Mouse (Mus musculus): Measurements from ENCODE around the gene Kirrel3.

DNA sequence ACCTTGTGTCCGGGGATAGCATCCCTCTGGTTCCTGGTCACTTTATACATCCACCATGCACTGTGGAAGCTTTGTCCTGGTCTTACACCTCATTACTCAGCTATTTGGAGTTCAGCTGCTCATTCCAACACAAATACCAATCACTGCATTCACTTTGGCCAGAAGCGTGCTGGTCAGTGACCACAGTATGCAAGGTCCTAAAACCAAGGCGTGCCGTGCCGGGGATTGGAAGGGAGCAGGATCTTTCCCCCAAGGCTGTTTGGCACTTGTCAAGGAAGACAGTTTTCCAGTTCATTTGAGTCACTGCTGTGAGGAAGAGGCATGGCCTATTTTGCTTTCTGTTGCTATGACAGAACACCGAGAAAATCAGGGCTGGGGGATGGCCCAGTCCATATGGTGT is 546.8 kb downstream of the Kirrel3 start:
- TF ChIP-seq CTCF (IDR thresholded peaks at IDR 0.05), result no peak
- no peak for TF ChIP-seq EP300 (IDR thresholded peaks at IDR 0.05)

Data from lung, postnatal 0 days (tissue).